Mouse (Mus musculus) ovary, postnatal 14 days (tissue): Measurements from ENCODE around the gene Col9a3.

Experiments
- DNase-seq: peaks from one replicate; pipeline ENCODE4 v3.0.0; 2022; ENCODE audit warnings: low spot score

Col9a3 gene

DNA sequence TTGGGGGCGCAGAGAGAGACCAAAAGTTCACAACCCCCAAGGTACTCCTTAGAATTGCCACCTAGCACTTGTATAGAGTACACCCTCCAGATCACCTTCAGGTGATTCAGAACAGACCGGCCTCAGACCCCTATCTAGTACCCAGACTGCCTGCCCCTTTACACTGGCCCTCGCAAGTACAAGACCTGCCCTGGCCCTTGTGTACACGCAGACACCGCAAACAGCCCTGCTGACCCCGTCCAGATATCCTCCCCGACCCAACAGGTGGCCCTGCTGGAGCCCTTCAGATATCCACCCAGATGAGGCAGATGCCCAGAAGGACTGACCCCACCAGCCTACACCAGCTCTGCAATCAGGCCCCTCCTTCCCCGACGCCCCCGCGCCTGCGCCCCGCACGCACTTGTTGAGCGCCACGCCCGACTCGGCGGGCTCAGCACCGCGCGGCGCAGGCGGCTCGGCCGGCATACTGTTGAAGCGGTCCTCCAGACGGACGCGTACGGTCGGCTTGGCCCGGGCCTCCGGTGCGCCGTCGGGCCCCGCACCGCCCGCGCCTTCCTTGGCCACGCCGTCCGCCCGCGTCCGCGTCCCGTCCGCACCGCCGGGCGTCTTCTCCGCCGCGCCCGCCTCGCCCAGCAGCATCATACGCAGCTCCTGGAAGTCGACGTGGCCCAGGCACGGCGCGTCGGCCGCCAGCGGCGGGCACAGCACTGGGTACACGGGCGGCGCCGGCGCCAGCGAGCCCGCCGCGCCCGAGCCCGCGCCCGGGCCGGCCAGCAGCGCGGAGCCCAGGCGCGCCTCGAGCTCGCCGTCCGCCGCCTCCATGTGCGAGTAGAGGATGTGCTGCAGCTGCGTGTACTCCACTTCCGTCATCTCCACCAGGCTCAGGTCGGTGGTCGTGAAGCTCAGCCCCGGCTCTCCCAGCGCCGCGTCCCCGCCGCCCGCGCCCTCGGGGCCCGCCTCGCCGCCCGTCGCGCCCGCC lies 44.3 kb downstream of the Col9a3 start:
- no peak for DNase-seq

DNA sequence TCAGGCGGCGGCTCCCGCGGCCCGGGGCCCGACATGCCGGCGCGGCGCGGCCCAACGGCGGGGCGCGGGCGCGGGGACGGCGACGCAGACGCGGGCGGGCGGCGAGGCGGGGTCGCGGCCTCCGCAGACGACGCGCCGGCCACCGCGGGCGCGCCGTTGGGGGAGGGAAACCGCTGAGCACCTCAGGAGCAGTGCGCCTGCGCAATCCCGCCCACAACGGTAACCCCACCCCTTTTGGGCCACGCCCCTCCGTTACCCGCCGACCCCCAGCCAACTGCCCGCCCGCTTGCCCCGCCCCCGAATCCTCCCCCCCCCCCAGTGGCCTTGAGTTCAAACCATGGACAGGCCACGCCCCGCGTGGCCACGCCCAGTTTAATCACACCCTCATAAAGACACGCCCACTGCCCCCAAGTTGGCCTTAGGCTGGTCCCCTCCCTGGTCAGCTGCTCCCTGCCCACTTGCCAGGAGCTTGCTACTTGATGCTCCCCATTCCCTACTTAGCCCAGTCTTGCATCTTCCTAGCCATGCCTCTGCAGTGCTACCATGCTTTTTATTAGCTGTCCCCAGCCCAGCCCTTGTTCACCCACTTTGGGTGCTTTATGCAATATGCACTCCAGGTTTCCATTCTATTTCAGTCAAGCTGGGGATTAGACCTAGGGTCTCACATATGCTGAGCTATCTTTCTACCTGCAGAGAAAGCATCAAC lies 45.1 kb downstream of the Col9a3 start, which contains the start of gene Tcfl5:
TSS of gene Tcfl5 (minus strand) at position 154 of the 706 bp plus-strand sequence.
- no peak for DNase-seq

GRCm38 (mm10) chr2:180643626-180644025 lies 46.0 kb downstream of the Col9a3 start:
- no peak for DNase-seq

DNA sequence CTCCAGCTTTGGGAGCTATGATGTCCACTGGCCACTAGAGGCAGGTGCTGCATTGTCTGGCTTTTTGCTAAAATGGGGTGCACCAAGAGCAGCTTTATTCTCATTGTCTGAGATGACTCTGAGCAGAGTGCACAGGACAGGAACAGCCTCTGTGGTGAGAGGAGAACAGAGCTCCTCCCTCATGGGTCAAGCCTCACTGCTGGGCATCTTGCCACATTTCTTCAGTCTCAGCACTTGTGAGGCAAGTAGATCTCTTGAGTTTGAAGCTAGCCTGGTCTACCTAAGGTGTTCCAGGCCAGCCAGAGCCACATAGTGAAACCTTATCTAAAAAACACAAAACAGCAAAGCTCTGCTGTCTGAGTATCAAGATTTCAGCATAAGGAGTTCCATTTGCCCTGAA lies 49.3 kb downstream of the Col9a3 start:
- DNase-seq = no peak

DNA sequence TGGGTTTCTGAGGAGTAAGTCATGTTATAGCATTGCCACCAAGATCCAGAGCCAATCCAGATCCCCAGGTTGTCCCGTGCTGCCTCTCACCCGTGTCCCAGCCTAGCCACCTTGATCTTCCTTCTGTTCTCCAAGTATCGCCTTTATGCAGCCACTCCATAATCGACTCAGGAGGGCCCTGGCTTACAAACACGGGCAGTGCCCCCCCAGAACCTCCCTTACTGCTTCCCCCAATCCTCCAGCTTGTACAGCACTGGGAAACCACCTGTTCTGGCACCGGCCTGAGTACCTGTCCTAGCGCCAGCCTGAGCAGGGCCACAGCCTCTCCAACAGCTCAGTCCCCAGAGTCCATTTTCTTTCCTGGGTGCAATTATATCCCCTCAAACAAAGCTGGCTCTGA lies 57.1 kb downstream of the Col9a3 start:
- DNase-seq = no peak

GRCm38 (mm10) chr2:180655150-180655549 lies 57.6 kb downstream of the Col9a3 start:
- no peak for DNase-seq

DNA sequence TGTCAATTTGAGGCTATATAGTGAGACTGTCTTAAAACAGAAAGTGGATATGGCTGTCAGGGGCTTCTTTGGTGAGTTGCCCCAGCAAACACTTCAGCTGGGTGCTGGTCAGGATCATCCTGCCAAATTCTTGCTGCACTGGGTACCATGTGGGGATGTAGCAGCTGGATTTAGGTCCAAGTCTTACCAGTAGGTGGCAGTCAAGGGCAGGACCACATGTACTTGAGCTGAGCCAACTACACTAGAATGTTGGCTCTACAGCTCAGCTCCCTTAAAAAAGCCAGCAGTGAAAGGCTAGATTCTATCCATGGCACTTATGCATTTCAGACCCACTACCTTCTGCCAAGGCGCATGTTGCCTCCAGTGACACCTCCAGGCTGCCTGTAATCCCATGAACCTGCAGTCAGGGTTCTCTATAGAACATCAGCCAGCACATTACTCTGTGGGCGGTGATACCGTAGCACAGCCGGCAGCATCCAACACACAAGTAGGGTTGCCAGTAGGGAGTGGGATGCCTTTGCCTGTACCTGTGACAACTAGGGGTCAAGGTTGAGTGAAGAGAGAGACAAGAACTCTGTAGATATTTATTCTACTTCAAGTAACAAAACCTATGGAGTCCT lies 59.9 kb downstream of the Col9a3 start:
- DNase-seq = peak; percentile 66

GRCm38 (mm10) chr2:180658381-180658780 lies 60.8 kb downstream of the Col9a3 start:
- DNase-seq = no peak

- DNase-seq = no peak
These were observed 62.0 kb downstream of the Col9a3 start for GRCm38 (mm10) chr2:180659353-180660150.

- no peak for DNase-seq
These were observed 62.9 kb downstream of the Col9a3 start for GRCm38 (mm10) chr2:180660521-180660920.

- no peak for DNase-seq
These were observed 64.4 kb downstream of the Col9a3 start for GRCm38 (mm10) chr2:180662008-180662407.
